Mouse (Mus musculus): ENCODE data around the gene Myo1a.
"Not testable (repeated sequence)": the region's sequence is repeated elsewhere in the genome, so short reads cannot be mapped to it uniquely, and the experiment has no call there.

The Myo1a gene

DNA sequence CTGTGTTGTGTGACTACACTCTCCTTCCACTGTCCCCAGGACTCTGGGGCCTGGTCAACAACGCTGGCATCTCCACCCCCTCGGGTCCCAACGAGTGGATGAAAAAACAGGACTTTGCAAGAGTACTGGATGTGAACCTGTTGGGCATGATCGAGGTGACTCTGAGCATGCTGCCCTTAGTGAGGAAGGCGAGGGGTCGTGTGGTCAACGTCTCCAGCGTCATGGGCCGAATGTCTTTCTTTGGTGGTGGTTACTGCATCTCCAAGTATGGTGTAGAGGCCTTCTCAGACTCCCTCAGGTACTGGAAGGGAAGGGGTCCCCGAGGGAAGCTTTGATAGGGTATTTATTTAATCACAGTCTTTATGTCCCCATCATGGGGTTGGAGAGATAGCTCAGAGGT lies 58.0 kb downstream of the Myo1a start:
- DNase-seq (ENCODE audit: low spot score): not testable (repeated sequence)

GRCm38 (mm10) chr10:127763914-127764680 lies 59.1 kb downstream of the Myo1a start:
- DNase-seq (ENCODE audit: low spot score): no peak

DNA sequence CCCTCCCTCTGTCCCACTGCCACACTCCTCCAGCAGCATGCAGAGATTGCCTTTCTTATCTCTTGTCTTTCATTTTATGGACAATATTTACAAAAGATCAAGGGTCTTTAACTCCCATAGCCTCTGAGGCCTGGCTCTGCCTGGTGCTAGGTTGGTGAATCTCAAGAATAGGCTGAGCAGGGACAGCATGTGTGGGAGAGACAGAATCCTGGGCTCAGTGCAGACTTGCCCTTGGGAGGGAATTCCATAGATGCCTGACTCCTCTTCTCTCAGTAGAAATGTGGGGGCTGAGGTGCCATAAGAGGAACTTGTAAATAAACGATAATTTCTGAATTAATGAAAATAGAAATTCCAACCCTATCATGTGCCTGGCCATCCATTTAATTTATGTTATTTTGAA lies 61.6 kb downstream of the Myo1a start:
- DNase-seq (ENCODE audit: low spot score): no peak

Data from embryo, embryonic 10 days (tissue).